Comparison of ENCODE assay signal across 8 mouse cellular contexts in genomic region chr19:5921715-5922114, GRCm38 (mm10). TPM values are rescaled to one million over a fixed set of nuclear protein-coding genes. Genes with fewer than 3 reads are reported as not detected.
DNase-seq lines count a peak whose midpoint lies in the region; ATAC-seq and TF ChIP-seq lines count a peak whose summit lies in the region.

No protein-coding gene starts in this region.

- H3ac ChIP-seq in C2C12 (ENCODE audit: control insufficient read depth, insufficient read length, low read depth): peak overlapping the region; percentile 24

- H3K27me3 ChIP-seq in C2C12 (ENCODE audit: control insufficient read depth, insufficient read depth, insufficient read length): no peaks in the 10 kb centered on the region
- no peaks in the 10 kb centered on the region for H3K27me3 ChIP-seq in heart, embryonic 16.5 days (ENCODE audit: control insufficient read depth, insufficient read depth, low read length)
- peaks cover 20% of the 10 kb centered on the region for H3K27me3 ChIP-seq in limb, embryonic 10.5 days (ENCODE audit: low read depth, poor library complexity, severe bottlenecking)
- no peaks in the 10 kb centered on the region for H3K27me3 ChIP-seq in midbrain, postnatal 0 days (ENCODE audit: insufficient read depth, low read length)
- no peaks in the 10 kb centered on the region for H3K27me3 ChIP-seq in thymus, adult 2 months (ENCODE audit: control insufficient read depth, insufficient read depth, low read length)

- ATAC-seq in heart, embryonic 16.5 days (replicated peaks; ENCODE audit: extremely low read depth, insufficient read depth, low FRiP score): no peak
- ATAC-seq in midbrain, postnatal 0 days (ENCODE audit: low FRiP score): no peak
- ATAC-seq in inflammation-experienced regulatory T-cells, adult 6 months: no peak

- H3K9ac ChIP-seq in heart, embryonic 16.5 days (ENCODE audit: low read length): peak overlapping the region; percentile 44; the same call in 1 of the 2 replicates
- 0 out of 2 replicates have a peak overlapping the region, but pooled peaks have one; percentile 24 for H3K9ac ChIP-seq in midbrain, postnatal 0 days (replicated peaks; ENCODE audit: low read length, poor library complexity, severe bottlenecking)

- TF ChIP-seq POLR2A in thymus, adult 2 months (IDR thresholded peaks at IDR 0.05; ENCODE audit: control insufficient read depth, extremely low read depth, insufficient read depth, low read length, poor library complexity): no peak

- DNase-seq in embryo, embryonic 10.5 days (ENCODE audit: low spot score): peak; percentile 40
- no peak for DNase-seq in limb, embryonic 10.5 days (ENCODE audit: low spot score)
- no peak for DNase-seq in midbrain, postnatal 0 days (ENCODE audit: low spot score)
- DNase-seq in thymus, adult 2 months: no peak
- no peak for DNase-seq in left cerebral cortex, adult 2 months (ENCODE audit: extremely low spot score in 1 of 2, low spot score in 2 of 2)

- H3K4me2 ChIP-seq in heart, embryonic 16.5 days (ENCODE audit: low read depth, low read length): peak overlapping the region; percentile 98
- peak overlapping the region; percentile 20 for H3K4me2 ChIP-seq in midbrain, postnatal 0 days (ENCODE audit: low read depth, low read length, poor library complexity, severe bottlenecking)

- no peak for TF ChIP-seq CTCF in C2C12 (IDR thresholded peaks at IDR 0.05; ENCODE audit: control insufficient read depth, insufficient read depth, insufficient read length)
- no peak for TF ChIP-seq CTCF in midbrain, postnatal 0 days (IDR thresholded peaks at IDR 0.05)
- TF ChIP-seq CTCF in thymus, adult 2 months (IDR thresholded peaks at IDR 0.05; ENCODE audit: borderline replicate concordance, control insufficient read depth, extremely low read depth, insufficient read depth, low read length, poor library complexity): no peak
- no peak for TF ChIP-seq CTCF in left cerebral cortex, adult 2 months (IDR thresholded peaks at IDR 0.05)

- no peak overlapping the region for H3K4me3 ChIP-seq in C2C12 (ENCODE audit: insufficient read depth, poor library complexity, severe bottlenecking)
- peak overlapping the region; percentile 86 for H3K4me3 ChIP-seq in heart, embryonic 16.5 days (ENCODE audit: low read length)
- H3K4me3 ChIP-seq in limb, embryonic 10.5 days: 0 out of 2 replicates have a peak overlapping the region, but pooled peaks have one; percentile 24
- H3K4me3 ChIP-seq in midbrain, postnatal 0 days (ENCODE audit: low read depth, low read length): no peak overlapping the region
- H3K4me3 ChIP-seq in thymus, adult 2 months (ENCODE audit: control insufficient read depth, insufficient read depth, low read length): no peak overlapping the region
- no peak overlapping the region for H3K4me3 ChIP-seq in left cerebral cortex, adult 2 months

- H3K36me3 ChIP-seq in C2C12 (ENCODE audit: control insufficient read depth, insufficient read depth): peaks cover 11% of the 10 kb centered on the region
- peaks cover 18% of the 10 kb centered on the region; the same call in 1 of the 2 replicates for H3K36me3 ChIP-seq in heart, embryonic 16.5 days (ENCODE audit: control insufficient read depth, insufficient read depth)
- peaks cover 8% of the 10 kb centered on the region; the same call in 1 of the 2 replicates for H3K36me3 ChIP-seq in limb, embryonic 10.5 days
- H3K36me3 ChIP-seq in midbrain, postnatal 0 days (ENCODE audit: insufficient read depth, low read length): peaks cover 21% of the 10 kb centered on the region
- no peaks in the 10 kb centered on the region for H3K36me3 ChIP-seq in thymus, adult 2 months (ENCODE audit: control insufficient read depth, insufficient read depth, low read length)

- H3K4me1 ChIP-seq in heart, embryonic 16.5 days (ENCODE audit: control insufficient read depth, insufficient read depth, low read length): peaks cover 27% of the 10 kb centered on the region
- peaks cover 33% of the 10 kb centered on the region for H3K4me1 ChIP-seq in limb, embryonic 10.5 days
- H3K4me1 ChIP-seq in midbrain, postnatal 0 days (ENCODE audit: insufficient read depth, low read length): no peaks in the 10 kb centered on the region; the same call in 1 of the 2 replicates
- H3K4me1 ChIP-seq in thymus, adult 2 months (replicated peaks; ENCODE audit: control insufficient read depth, insufficient read depth, low read length): peaks cover 14% of the 10 kb centered on the region

- H3K9me3 ChIP-seq in heart, embryonic 16.5 days (replicated peaks; ENCODE audit: control insufficient read depth, low read length): no peaks in the 10 kb centered on the region
- H3K9me3 ChIP-seq in limb, embryonic 10.5 days (replicated peaks): no peaks in the 10 kb centered on the region
- H3K9me3 ChIP-seq in midbrain, postnatal 0 days (ENCODE audit: low read length): no peaks in the 10 kb centered on the region

- intact Hi-C loops in left cerebral cortex, adult 2 months (cut with DNase I): no loop called here

- H3K79me2 ChIP-seq in C2C12 (ENCODE audit: control insufficient read depth, insufficient read depth): peaks cover 6% of the 10 kb centered on the region

- peak overlapping the region; percentile 39 for H3K27ac ChIP-seq in heart, embryonic 16.5 days (ENCODE audit: low read length)
- no peak overlapping the region for H3K27ac ChIP-seq in limb, embryonic 10.5 days
- H3K27ac ChIP-seq in midbrain, postnatal 0 days (ENCODE audit: low read depth, low read length): no peak overlapping the region
- no peak overlapping the region for H3K27ac ChIP-seq in thymus, adult 2 months (ENCODE audit: control insufficient read depth, insufficient read depth, low read length)
- H3K27ac ChIP-seq in left cerebral cortex, adult 2 months: no peak overlapping the region

- 43% methylated on average over 9 of the region's 9 CpGs for WGBS in heart, embryonic 16.5 days
- WGBS in limb, embryonic 10.5 days: 23% methylated on average over 9 of the region's 9 CpGs
- WGBS in midbrain, postnatal 0 days: 21% methylated on average over 9 of the region's 9 CpGs
- WGBS in thymus, adult 2 months: 60% methylated on average over 9 of the region's 9 CpGs

- peaks cover 1% of the 10 kb centered on the region for H3K79me3 ChIP-seq in C2C12 (ENCODE audit: low read depth)

TF ChIP-seq in C2C12, 6 proteins besides CTCF, POLR2A, EP300 and RAD21 (continues in another document):
- TF ChIP-seq FOSL1 (IDR thresholded peaks at IDR 0.05; ENCODE audit: insufficient read depth, low read length, poor library complexity, severe bottlenecking) (no peak), CEBPB (IDR thresholded peaks at IDR 0.05; ENCODE audit: low read depth) (no peak)

RNA-seq across cellular contexts. Expression of gene Cdc42ep2, which starts 2.9 kb away (rescaled TPM):
- polyA plus RNA-seq in C2C12 (2012; fragmentation: generic; extraction: Trizol): 3.6 TPM
- polyA plus RNA-seq in heart, embryonic 16.5 days (2015; fragmentation: Nextera tagmentation; extraction: Ambion mirVana): 12.4 and 12.6 TPM in 2 replicates
- 1.3 and 1.7 TPM in 2 replicates for polyA plus RNA-seq in limb, embryonic 10.5 days (2016; fragmentation: Nextera tagmentation; extraction: Ambion mirVana)
- total RNA-seq in midbrain, postnatal 0 days (2014; rRNA removed): 20.6 and 28.4 TPM in 2 replicates
- 19.2 and 20.9 TPM in 2 replicates for polyA plus RNA-seq in midbrain, postnatal 0 days (2015; fragmentation: Nextera tagmentation; extraction: Ambion mirVana)
- 5.1 and 5.8 TPM in 2 replicates for polyA plus RNA-seq in thymus, adult 2 months (2012; rRNA removed)
- polyA plus RNA-seq in inflammation-experienced regulatory T-cells, adult 6 months (2017; shearing (Covaris generic)): under 1 TPM in 2 of 3 experiments, not detected in 1; 0.32 to 0.52 TPM
- 1 to 10 TPM; 4.7 to 4.9 TPM for total RNA-seq in left cerebral cortex, adult 2 months (2021)

RNA-seq across cellular contexts. Expression of gene Dpf2, which starts 8.9 kb away (rescaled TPM):
- polyA plus RNA-seq in C2C12 (2012; fragmentation: generic; extraction: Trizol): 69.3 TPM
- 97.5 and 103 TPM in 2 replicates for polyA plus RNA-seq in heart, embryonic 16.5 days (2015; fragmentation: Nextera tagmentation; extraction: Ambion mirVana)
- polyA plus RNA-seq in limb, embryonic 10.5 days (2016; fragmentation: Nextera tagmentation; extraction: Ambion mirVana): 223 and 240 TPM in 2 replicates
- 52.9 and 84.7 TPM in 2 replicates for total RNA-seq in midbrain, postnatal 0 days (2014; rRNA removed)
- polyA plus RNA-seq in midbrain, postnatal 0 days (2015; fragmentation: Nextera tagmentation; extraction: Ambion mirVana): 57.7 and 61.0 TPM in 2 replicates
- polyA plus RNA-seq in thymus, adult 2 months (2012; rRNA removed): 175 and 194 TPM in 2 replicates
- polyA plus RNA-seq in inflammation-experienced regulatory T-cells, adult 6 months (2017; shearing (Covaris generic)): 100 to 1,000 TPM; 157 to 198 (median 189) TPM
- 100 to 1,000 TPM in 1 of 2 experiments, 10 to 100 TPM in 1; 94.8 to 100 TPM for total RNA-seq in left cerebral cortex, adult 2 months (2021)

RNA-seq across cellular contexts. Expression of gene Tigd3, which starts 27.8 kb away (rescaled TPM):
- polyA plus RNA-seq in C2C12 (2012; fragmentation: generic; extraction: Trizol): 1.0 TPM
- 1.5 and 1.6 TPM in 2 replicates for polyA plus RNA-seq in heart, embryonic 16.5 days (2015; fragmentation: Nextera tagmentation; extraction: Ambion mirVana)
- 5.2 and 5.9 TPM in 2 replicates for polyA plus RNA-seq in limb, embryonic 10.5 days (2016; fragmentation: Nextera tagmentation; extraction: Ambion mirVana)
- total RNA-seq in midbrain, postnatal 0 days (2014; rRNA removed): 9.0 and 11.4 TPM in 2 replicates
- 10.6 and 10.9 TPM in 2 replicates for polyA plus RNA-seq in midbrain, postnatal 0 days (2015; fragmentation: Nextera tagmentation; extraction: Ambion mirVana)
- 4.0 and 4.7 TPM in 2 replicates for polyA plus RNA-seq in thymus, adult 2 months (2012; rRNA removed)
- polyA plus RNA-seq in inflammation-experienced regulatory T-cells, adult 6 months (2017; shearing (Covaris generic)): 1 to 10 TPM in 1 of 3 experiments, under 1 TPM in 2; 0.36 to 1.1 (median 0.66) TPM
- total RNA-seq in left cerebral cortex, adult 2 months (2021): 1 to 10 TPM; 4.3 to 4.7 TPM

RNA-seq across cellular contexts. Expression of gene Pola2, which starts 42.3 kb away (rescaled TPM):
- polyA plus RNA-seq in C2C12 (2012; fragmentation: generic; extraction: Trizol): 45.1 TPM
- polyA plus RNA-seq in heart, embryonic 16.5 days (2015; fragmentation: Nextera tagmentation; extraction: Ambion mirVana): 48.3 and 55.2 TPM in 2 replicates
- 125 and 130 TPM in 2 replicates for polyA plus RNA-seq in limb, embryonic 10.5 days (2016; fragmentation: Nextera tagmentation; extraction: Ambion mirVana)
- 17.8 and 21.6 TPM in 2 replicates for total RNA-seq in midbrain, postnatal 0 days (2014; rRNA removed)
- 16.7 and 16.9 TPM in 2 replicates for polyA plus RNA-seq in midbrain, postnatal 0 days (2015; fragmentation: Nextera tagmentation; extraction: Ambion mirVana)
- 115 and 120 TPM in 2 replicates for polyA plus RNA-seq in thymus, adult 2 months (2012; rRNA removed)
- 10 to 100 TPM; 14.2 to 20.4 (median 14.7) TPM for polyA plus RNA-seq in inflammation-experienced regulatory T-cells, adult 6 months (2017; shearing (Covaris generic))
- total RNA-seq in left cerebral cortex, adult 2 months (2021): 1 to 10 TPM; 5.0 to 6.4 TPM

RNA-seq across cellular contexts. Expression of gene Slc25a45, which starts 44.1 kb away (rescaled TPM):
- polyA plus RNA-seq in C2C12 (2012; fragmentation: generic; extraction: Trizol): 5.5 TPM
- 4.6 and 5.0 TPM in 2 replicates for polyA plus RNA-seq in heart, embryonic 16.5 days (2015; fragmentation: Nextera tagmentation; extraction: Ambion mirVana)
- polyA plus RNA-seq in limb, embryonic 10.5 days (2016; fragmentation: Nextera tagmentation; extraction: Ambion mirVana): 1.8 TPM in 2 replicates
- total RNA-seq in midbrain, postnatal 0 days (2014; rRNA removed): 3.7 and 4.8 TPM in 2 replicates
- 2.1 and 2.7 TPM in 2 replicates for polyA plus RNA-seq in midbrain, postnatal 0 days (2015; fragmentation: Nextera tagmentation; extraction: Ambion mirVana)
- 57.5 and 57.9 TPM in 2 replicates for polyA plus RNA-seq in thymus, adult 2 months (2012; rRNA removed)
- 10 to 100 TPM; 48.8 to 54.8 (median 54.1) TPM for polyA plus RNA-seq in inflammation-experienced regulatory T-cells, adult 6 months (2017; shearing (Covaris generic))
- total RNA-seq in left cerebral cortex, adult 2 months (2021): 1 to 10 TPM; 2.5 to 2.7 TPM

Comparison
In these comparisons a context has a peak if more than half of its experiments do, and no peak if none do; other contexts are left out.
1. H3K4me3 ChIP-seq: peak in heart, embryonic 16.5 days (single experiment) and limb, embryonic 10.5 days (single experiment); none in C2C12 (single experiment), midbrain, postnatal 0 days (single experiment), thymus, adult 2 months (single experiment) and left cerebral cortex, adult 2 months (single experiment).